Mouse (Mus musculus): ENCODE results near the gene Fgd4.

The Fgd4 gene

GRCm38 (mm10) chr16:16600461-16600860, at the start of gene Fgd4:
Fgd4 (minus strand) TSS chr16:16600549.
- ChIA-PET POLR2A (interaction anchor here in 3 of 4 experiments (0.5 to 1.1 kb wide), 8 partner anchors 28 to 393 kb away, joined by 3 to 4 read pairs (median 3); partner anchors contain the start of gene Spag6l (in 1 of the 3)), CTCF (interaction anchor here in 2 of 4 experiments (0.5 to 0.9 kb wide), 2 partner anchors 255 to 399 kb away, joined by 4 read pairs; no protein-coding TSS in a partner anchor)

DNA sequence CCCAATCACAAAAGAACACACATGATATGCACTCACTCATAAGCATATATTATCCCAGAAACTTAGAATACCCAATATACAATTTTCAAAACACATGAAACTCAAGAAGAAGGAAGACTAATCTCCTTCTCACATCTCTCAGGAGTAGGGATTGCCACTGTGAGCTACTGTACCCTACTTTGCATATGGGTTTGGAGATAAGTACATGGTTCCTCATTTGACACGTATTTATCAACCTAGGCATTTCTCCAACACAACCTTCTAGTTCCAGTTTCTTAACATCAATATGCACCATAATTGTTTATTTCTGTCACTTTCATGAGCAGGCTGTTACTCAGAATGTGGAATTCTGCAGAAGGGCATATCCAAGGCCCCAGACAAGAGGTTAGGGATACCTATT, 44.8 kb upstream of the Fgd4 start:
- CTCF ChIA-PET, result no interaction called here
- POLR2A ChIA-PET, result no interaction called here

DNA sequence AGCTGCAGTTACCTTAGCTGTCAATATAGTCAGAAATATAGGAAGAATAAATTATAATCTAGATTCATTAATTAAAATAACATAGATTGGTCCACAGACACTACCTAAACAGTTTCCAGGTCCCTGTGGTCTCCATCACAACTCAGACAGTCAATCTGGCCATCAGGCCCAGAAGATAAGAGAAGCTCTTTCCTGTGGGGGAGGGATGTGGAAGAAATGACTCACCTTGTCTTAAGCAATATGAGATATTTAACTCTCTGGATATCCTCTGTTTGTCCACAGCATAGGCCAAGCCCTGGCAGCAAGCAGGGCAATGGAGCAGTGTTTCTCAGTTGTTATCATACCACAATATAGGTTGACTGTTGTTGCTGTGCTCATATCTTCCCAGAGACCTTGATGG, 33.4 kb upstream of the Fgd4 start:
- ChIA-PET POLR2A (no interaction called here), CTCF (no interaction called here)

- POLR2A ChIA-PET, result interaction anchor here in 3 of 4 experiments (0.5 to 1.1 kb wide), 10 partner anchors 15 to 387 kb away, joined by 3 to 4 read pairs (median 3); partner anchors contain the start of genes Pkp2 (in 1 of the 3) and Spag6l (in 1 of the 3)
- CTCF ChIA-PET, result interaction anchor here in 3 of 4 experiments (0.5 to 1.2 kb wide), 4 partner anchors 15 to 483 kb away, joined by 3 to 4 read pairs (median 4); no protein-coding TSS in a partner anchor
These were observed 555 bp downstream of the Fgd4 start for GRCm38 (mm10) chr16:16599586-16600401.

- POLR2A ChIA-PET, result interaction anchor here in 3 of 4 experiments (0.7 to 1.2 kb wide), 4 partner anchors 30 to 535 kb away, joined by 3 to 6 read pairs (median 3); partner anchors contain the start of gene Sdf2l1 (in 1 of the 3)
- CTCF ChIA-PET, result interaction anchor here in 2 of 4 experiments (1.0 to 1.4 kb wide), 4 partner anchors 30 to 448 kb away, joined by 3 read pairs; partner anchors contain the start of gene Spag6l (in 1 of the 2)
These were observed 3.8 kb downstream of the Fgd4 start for GRCm38 (mm10) chr16:16596582-16596981.

GRCm38 (mm10) chr16:16592622-16593021, 7.7 kb downstream of the Fgd4 start:
- ChIA-PET CTCF (interaction anchor here in 1 of 4 experiments (0.6 kb wide), 1 partner anchor 856 kb away, joined by 8 read pairs; no protein-coding TSS in a partner anchor), POLR2A (no interaction called here)

DNA sequence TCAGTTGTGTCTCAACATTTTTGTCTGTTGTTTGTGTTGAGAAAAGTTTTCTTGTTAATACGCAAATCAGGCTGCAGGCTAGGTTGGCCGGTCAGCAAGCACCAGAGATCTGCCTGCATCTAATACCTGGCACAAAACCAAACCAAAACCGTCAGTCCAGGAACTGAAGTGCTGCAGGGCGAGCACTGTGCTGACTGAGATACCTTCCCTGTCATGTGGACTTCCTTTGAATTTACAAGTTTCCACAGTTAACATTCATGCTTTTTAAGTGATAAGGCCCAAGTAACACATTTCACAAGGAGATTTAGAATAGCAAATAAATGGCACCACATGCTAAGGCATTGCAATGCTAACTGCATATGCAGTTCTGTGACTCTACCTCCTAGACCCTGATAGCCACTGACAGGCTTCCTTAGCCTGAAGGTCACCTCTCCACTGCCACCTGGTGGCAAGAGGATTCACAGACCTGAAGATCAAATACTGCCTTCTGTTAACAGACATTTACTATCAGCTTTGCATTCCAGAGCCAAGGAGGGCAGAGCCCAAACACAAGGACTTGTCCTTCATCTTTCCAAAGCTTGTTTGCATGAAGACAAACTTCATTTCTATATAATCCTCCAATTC, 15.8 kb downstream of the Fgd4 start:
- ChIA-PET POLR2A (interaction anchor here in 2 of 4 experiments (0.6 to 1.2 kb wide), 4 partner anchors 15 to 281 kb away, joined by 3 read pairs; partner anchors contain the start of gene Dnm1l (in 1 of the 2)), CTCF (interaction anchor here in 3 of 4 experiments (0.6 to 1.2 kb wide), 7 partner anchors 10 to 382 kb away, joined by 3 to 7 read pairs (median 3); no protein-coding TSS in a partner anchor)

GRCm38 (mm10) chr16:16576556-16576955, 23.8 kb downstream of the Fgd4 start:
- CTCF ChIA-PET, result no interaction called here
- POLR2A ChIA-PET, result interaction anchor here in 1 of 4 experiments (1.0 kb wide), 1 partner anchor 10 kb away, joined by 3 read pairs; no protein-coding TSS in a partner anchor

- ChIA-PET CTCF (interaction anchor here in 1 of 4 experiments (1.0 kb wide), 1 partner anchor 10 kb away, joined by 3 read pairs; no protein-coding TSS in a partner anchor), POLR2A (no interaction called here)
These were observed 25.8 kb downstream of the Fgd4 start for GRCm38 (mm10) chr16:16574508-16574907.

DNA sequence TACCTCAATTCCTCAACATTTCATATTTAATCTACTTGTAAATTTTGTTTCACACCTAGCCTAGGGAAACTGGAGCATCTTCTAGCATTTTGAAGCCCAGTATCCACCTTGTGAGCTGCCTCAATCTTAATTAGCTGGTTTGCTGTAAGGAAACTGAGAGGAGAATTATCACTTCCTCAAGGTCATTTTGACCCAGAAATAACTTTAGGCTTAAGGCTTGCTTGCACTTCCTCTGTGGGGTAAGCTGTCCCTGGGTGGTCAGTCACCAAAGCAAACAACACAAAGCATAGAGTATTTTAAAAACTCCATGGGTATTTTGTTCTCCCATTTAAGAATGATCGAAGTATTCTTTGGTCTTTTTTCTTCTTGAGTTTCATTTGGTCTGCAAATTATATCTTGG, 27.2 kb downstream of the Fgd4 start:
- CTCF ChIA-PET, result no interaction called here
- POLR2A ChIA-PET, result interaction anchor here in 1 of 4 experiments (0.7 to 1.0 kb wide), 2 partner anchors 11 to 385 kb away, joined by 3 read pairs; no protein-coding TSS in a partner anchor

DNA sequence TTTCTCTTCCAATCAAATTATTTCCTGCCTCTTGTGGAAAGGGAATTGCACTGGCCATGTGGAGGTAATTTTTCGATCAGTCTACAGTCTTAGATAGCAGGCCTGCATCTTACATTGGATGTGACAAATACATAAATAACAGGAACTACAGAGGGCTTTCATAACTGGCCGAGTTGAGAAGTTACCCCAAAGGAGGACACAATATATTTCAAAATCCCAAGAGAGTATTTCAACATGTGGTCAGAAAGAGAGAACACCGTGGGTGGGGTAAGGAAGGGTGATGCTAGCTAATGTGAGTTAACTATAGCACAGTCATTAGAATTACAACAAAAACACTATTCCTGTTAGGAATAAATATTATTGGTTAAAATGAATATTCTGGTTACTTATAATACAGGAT, 29.0 kb downstream of the Fgd4 start:
- ChIA-PET POLR2A (no interaction called here), CTCF (no interaction called here)

DNA sequence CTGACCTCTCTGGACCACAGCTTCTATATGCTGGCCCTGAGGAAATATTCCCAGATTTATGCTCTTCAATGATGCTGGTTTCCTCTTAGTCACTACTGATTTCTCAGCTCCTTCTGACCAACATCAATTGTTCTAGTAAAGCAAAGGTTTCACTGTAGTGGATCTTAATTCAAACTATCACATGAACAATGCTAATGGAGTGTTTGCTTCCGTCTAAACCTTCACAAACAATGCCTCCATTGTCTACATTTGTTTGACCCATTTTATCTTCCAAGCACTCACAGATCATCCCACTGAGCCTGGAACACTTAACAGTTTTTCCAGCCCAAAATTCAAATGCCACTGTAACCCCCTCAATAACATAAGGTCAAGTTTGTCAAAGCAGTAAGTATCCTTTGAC, 33.6 kb downstream of the Fgd4 start:
- POLR2A ChIA-PET, result interaction anchor here in 3 of 4 experiments (0.5 to 1.5 kb wide), 10 partner anchors 8 to 906 kb away, joined by 3 to 7 read pairs (median 3); partner anchors contain the start of genes Fgd4 (in 1 of the 3) and Pkp2 (in 1 of the 3)

DNA sequence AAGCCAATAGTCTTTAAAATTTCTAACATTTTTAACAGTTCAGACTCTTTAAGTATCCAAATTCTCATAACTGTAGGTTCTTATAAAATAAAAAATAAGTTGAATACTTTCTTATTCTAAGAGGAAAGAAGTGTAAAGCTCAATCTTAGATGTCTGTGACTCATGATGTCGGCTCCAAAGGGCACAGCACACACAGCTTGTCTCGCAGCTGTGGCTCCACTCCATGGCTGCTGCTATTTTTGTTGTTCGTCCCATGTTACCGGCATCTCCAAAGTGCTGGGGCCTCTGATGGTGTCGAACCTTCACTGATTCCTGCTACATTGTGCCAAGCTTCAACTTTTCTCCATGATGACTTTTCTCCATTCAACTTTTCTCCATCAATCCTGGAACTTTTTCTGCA, 34.1 kb downstream of the Fgd4 start:
- CTCF ChIA-PET, result interaction anchor here in 2 of 4 experiments (0.7 to 1.0 kb wide), 2 partner anchors 30 to 926 kb away, joined by 3 read pairs; no protein-coding TSS in a partner anchor
- POLR2A ChIA-PET, result interaction anchor here in 3 of 4 experiments (0.5 to 1.5 kb wide), 9 partner anchors 10 to 906 kb away, joined by 3 to 7 read pairs (median 3); partner anchors contain the start of gene Pkp2 (in 1 of the 3)

More for the DNA sequence above, 33.6 kb downstream of the Fgd4 start:
- CTCF ChIA-PET, result interaction anchor here in 2 of 4 experiments (0.7 to 1.0 kb wide), 2 partner anchors 29 to 926 kb away, joined by 3 read pairs; no protein-coding TSS in a partner anchor

GRCm38 (mm10) chr16:16565786-16566185, 34.6 kb downstream of the Fgd4 start:
- CTCF ChIA-PET, result no interaction called here
- POLR2A ChIA-PET, result interaction anchor here in 2 of 4 experiments (0.6 to 1.5 kb wide), 4 partner anchors 30 to 262 kb away, joined by 3 to 7 read pairs (median 4); no protein-coding TSS in a partner anchor

GRCm38 (mm10) chr16:16560718-16561117, 39.6 kb downstream of the Fgd4 start:
- POLR2A ChIA-PET, result interaction anchor here in 1 of 4 experiments (1.6 kb wide), 1 partner anchor 36 kb away, joined by 4 read pairs; no protein-coding TSS in a partner anchor
- CTCF ChIA-PET, result interaction anchor here in 1 of 4 experiments (0.5 kb wide), 2 partner anchors 40 to 422 kb away, joined by 4 to 8 read pairs; no protein-coding TSS in a partner anchor

DNA sequence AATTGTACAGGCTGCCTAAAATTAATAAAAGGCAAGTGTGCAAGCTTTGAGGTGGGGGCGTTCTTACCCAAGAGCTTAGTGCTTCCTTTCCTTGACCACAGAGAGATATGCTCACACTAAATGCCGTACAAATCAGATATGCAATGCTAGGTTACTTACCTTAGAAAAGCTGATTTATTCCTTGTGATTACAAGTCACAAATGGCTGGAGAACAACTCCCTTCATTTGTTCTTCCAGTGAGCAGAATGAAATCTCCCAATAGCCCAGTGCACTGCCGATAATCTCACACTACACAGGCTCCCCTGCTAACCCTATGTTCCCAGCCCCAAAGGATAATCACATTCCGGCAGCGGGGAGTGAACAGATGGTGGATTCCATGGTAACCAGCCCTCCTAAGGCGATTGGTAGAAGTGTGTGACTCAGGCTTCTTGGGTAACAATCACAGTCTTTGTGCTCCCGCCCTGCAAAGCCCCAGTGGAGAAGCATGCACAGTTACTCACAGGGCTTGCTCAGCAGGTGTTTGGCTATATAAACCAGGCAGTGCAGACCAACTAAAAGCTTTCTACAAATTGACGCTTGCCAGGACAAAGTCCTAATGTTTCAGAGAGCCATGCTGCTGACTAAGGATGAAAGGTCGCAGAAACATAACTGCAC, 40.3 kb downstream of the Fgd4 start:
- ChIA-PET POLR2A (interaction anchor here in 3 of 4 experiments (1.0 to 2.3 kb wide), 6 partner anchors 7 to 257 kb away, joined by 3 to 7 read pairs (median 4); partner anchors contain the start of gene Yars2 (in 1 of the 3)), CTCF (interaction anchor here in 1 of 4 experiments (0.5 kb wide), 1 partner anchor 423 kb away, joined by 4 read pairs; no protein-coding TSS in a partner anchor)

GRCm38 (mm10) chr16:16559016-16559877, 41.1 kb downstream of the Fgd4 start:
- POLR2A ChIA-PET, result interaction anchor here in 3 of 4 experiments (1.0 to 2.3 kb wide), 6 partner anchors 8 to 256 kb away, joined by 3 to 7 read pairs (median 4); partner anchors contain the start of gene Yars2 (in 1 of the 3)

More at GRCm38 (mm10) chr16:16559016-16559877, 41.1 kb downstream of the Fgd4 start:
- CTCF ChIA-PET, result no interaction called here

Data from embryonic stem cell, embryonic (primary cell).